Mouse (Mus musculus) left cerebral cortex, adult 11 months (tissue): ENCODE data around the gene Prkrip1.
"Not testable (repeated sequence)": the region's sequence is repeated elsewhere in the genome, so short reads cannot be mapped to it uniquely, and the experiment has no call there.

Experiments used
- DNase-seq: peaks from one replicate; pipeline ENCODE4 v3.0.0; 2022; ENCODE audit warnings: low spot score

Prkrip1 gene

DNA sequence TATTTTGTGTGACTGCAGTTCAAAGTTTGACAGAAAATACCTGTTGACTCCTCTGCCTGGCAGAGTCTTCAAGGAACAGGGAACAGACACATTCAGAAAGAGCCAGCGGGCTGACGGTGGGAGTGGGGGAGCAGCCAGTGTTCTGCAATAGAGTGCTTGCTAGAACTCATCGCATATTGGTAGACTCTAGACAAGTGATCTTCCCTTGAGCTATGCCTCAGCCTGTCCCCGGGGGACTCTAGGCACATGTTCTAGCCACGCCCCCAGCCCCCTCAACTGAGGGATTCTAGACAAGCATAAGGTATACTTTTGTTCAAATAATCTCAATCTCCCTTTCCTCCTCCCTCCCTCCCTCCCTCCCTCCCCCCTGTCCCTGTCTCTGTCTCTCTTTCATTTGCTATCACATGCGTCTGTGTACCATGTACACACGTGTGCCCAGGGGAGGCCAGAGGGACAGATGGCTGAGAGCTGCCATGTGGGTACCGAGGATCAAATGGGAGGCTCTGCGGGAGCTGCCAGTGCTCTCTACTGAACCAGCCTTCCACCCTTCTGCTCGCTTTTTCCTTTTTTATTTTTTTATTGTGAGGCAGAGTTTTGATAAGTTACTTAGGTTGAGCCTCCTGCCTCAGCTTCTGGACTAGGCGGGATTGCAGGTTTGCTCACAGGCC is 34.8 kb downstream of the Prkrip1 start:
- DNase-seq: no peak

DNA sequence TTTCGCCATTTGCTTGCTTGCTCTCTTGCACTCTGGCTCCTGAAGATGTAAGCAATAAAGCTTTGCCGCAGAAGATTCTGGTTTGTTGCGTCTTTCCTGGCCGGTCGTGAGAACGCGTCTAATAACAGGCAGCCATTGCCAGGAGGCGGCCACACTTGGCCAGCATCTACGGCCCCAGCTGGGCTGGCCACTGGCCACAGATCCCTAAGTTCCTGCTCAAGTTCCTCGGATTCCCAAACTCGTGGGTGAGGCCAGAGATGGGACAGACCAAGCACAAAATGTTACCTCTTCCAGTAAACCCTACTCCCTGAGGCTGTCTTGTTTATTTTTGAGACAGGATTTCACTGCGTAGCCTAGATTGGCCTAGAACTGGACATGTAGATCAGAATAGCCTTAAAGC is 38.7 kb downstream of the Prkrip1 start:
- DNase-seq: not testable (repeated sequence)

DNA sequence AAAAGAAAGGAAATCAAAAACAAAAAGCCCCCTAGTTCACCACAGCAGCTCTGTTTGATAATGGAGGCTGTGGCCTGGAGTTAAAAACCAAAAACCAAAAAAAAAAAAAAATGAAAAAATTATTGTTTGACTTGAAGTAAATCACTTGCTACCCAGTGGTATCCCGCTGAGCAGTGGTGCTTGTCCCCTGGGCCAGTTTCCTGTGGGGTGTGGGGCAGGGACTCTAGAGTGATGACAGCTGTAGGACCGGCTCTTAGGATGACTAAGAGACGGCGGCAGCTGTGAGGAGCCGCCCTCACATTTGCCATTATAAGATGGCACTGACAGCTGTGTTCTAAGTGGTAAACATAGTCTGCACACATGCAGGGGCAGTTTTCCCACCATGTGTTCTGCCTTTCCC is 43.4 kb downstream of the Prkrip1 start:
- no peak for DNase-seq

DNA sequence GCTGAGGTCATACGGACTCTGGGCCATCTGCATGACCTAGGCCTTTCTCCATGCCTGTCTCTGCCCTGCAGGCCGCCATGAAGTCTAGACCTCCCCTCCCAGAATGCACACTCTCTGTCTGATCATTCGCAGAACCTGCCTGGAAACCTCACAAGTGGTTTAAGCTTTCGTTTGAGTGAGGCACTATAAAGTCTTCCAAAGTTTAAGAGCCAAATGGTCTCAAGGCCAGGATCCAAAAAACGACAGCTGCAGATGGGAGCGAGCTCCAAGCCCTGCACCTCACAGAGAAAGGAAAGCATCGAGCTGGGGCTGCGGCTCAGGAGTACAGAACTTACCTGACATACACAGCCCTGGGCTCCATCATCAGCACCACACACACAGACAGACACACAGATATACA is 46.4 kb downstream of the Prkrip1 start:
- DNase-seq: no peak

DNA sequence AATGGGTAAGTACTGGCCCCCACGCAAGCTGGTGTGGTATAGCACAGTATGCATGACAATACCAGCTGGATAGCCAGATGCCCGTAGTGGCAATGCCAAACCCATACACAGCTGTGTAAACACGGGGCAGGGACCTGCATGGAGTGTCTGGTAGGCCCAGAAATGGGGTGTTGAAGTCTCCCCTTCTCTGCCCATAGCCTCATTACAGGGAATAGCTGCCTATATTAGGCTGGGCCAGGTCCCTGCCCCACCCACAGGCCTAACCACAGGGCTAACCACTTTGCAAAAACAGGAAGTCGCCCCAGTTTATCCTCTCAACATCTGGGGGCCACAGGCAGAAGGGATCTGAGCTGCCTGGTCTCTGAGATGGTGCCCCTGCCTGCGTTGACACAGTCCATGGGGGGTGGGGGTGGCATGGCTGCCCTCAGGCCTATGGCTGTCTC is 49.6 kb downstream of the Prkrip1 start:
- DNase-seq: not testable (repeated sequence)

DNA sequence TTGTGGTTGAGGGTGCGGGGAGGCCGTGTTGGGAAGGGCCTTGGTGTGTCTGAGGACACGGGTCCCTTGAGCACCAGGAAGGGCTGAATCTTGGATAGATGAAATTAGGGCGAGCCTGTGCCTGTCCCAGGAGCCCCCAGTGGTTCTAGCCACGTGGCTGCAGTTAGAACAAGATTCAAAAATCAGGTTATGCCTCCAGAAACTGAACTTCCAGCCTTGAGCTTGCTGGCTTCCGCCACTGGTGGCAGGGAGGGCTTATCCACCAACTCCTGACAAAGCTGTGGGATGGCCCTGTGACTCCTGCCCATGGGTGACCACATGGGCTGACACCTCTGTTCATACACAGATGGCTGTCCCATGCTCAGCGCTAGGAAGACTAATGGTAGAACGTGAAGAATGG is 51.1 kb downstream of the Prkrip1 start:
- DNase-seq: no peak

DNA sequence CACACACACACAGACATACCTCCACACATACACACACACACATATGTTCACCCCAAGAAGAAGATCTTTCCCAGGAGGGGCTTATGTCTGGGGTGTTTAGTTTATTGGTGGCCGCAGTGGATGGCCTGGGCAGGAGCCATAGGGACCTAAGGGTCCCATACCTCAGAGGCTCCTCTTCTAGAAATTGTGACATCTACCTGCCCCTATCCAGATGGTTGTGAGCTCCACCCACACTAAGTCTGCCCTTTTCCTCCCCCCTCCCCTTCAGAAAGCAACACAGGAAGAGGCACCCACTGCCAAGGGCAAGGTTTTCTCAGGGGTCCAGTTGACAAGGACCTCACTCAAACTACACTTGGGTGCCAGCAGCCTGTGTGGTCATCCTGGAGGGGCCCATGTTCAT is 51.8 kb downstream of the Prkrip1 start:
- DNase-seq: no peak

DNA sequence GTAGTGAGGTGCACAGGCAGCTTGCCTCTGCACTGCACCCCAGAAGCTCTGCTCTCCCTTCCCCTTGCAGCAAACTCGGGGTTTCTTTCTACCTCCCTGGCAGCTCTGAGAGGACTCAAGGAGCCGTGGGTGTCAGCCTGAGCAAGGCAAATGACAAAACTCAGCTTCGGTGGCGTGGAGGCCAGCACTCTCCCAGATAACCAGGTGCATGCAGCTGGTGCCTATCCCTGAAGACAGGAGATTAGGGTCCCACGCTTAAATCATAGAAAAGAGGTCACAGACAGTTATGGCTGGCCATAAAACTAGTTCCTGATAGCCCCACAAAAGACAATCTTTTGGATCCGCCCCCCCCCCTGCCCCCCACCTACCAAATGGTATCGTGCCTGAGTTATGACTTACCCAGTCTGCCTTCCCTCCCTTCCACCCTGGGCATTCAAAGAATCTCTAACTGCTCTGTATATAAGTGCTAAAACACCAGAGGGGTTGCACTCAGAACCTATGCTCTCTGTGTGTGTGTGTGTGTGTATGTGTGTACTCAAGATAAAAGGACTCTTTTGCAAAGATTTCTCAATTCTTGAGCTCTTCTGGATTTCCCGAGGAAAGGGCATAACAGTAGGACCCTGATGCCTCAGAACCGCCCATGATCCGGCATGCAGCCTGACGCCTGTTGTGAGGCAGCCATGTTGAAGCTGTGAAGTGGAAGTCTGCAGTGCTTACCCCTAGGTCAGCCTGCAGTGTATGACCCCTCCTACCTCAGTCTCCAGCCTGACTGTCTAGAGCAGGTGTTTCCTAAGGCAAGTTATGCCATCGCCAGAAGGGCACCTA is 53.9 kb downstream of the Prkrip1 start:
- no peak for DNase-seq

DNA sequence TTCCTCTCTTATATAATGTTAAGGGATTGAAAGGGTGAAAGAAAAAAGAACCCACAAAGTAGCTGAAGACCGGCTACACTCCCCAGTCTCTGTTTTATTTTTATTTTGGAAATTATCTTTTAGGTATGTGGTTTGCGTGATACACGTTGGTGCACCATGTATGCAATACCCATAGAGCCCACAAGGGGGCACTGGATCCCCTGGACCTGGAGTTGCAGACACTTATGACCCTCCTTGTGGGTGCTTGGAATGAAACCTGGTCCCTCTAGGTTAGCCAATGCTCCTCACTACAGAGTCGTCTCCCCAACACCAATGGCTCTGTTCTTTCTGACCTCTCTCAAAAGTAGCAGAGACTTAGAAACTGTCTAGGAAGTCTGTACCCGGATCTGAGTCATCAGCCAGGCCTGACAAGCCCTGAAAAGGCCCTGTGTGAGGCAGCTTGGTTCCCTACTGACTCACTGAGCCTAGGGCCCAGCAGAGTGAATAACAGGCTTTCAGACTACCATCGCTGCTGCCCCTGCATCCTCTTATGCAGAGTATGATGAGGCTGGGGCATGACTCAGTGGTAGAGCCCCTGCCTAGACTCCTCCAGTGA is 55.5 kb downstream of the Prkrip1 start:
- no peak for DNase-seq

DNA sequence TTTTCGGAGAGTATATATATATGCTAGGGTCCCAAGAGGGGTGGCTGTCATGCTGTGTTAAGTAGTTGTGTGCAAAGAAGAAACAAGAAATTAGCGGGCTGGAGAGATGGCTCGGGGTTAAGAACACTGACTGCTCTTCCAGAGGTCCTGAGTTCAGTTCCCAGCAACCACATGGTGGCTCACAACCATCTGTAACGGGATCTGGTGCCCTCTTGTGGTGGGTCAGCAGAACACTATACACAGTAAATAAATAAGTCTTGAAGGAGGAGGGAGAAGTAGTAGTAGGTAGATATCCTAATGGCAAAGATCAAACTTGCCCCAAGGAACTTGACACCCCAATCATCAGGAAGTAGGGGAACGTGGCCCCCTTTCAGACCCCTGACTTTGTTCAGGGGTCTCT is 56.0 kb downstream of the Prkrip1 start:
- no peak for DNase-seq

DNA sequence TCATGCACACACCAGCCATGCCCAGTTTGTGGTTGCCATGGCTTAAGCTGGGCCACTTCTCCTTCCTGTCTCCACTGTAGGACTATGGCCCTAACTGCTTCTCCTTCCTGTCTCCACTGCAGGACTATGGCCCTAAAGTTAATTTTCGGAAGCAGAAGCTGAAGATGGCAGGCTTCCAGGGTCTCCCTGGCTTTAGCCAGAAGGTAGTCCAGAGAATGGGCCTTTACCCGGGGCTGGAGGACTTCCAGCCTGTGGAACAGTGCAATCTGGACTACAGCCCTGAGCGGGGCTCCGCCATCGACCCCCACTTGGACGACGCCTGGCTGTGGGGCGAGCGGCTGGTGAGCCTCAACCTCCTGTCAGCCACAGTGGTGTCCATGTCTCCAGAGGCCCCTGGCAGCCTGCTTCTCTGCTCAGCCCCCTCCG is 58.7 kb downstream of the Prkrip1 start:
- DNase-seq: no peak

DNA sequence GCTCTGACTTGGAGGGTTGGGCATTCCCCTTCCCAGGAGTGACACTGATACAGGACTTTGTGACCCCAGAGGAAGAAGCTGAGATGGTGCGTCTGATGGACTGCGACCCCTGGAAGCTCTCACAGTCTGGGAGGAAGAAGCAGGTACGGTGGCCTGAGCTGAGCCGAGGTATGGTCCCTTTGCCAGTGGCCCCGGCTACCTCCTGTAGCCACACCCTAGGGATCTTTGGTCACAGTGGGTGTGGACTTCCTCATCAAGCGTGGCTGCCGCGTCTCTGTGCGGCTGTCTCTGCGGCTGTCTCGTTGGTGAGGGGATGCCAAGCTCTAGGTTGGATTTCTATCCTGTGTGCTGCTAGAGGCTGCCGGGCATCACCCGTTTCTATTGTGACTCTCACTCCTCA is 59.4 kb downstream of the Prkrip1 start:
- no peak for DNase-seq

DNA sequence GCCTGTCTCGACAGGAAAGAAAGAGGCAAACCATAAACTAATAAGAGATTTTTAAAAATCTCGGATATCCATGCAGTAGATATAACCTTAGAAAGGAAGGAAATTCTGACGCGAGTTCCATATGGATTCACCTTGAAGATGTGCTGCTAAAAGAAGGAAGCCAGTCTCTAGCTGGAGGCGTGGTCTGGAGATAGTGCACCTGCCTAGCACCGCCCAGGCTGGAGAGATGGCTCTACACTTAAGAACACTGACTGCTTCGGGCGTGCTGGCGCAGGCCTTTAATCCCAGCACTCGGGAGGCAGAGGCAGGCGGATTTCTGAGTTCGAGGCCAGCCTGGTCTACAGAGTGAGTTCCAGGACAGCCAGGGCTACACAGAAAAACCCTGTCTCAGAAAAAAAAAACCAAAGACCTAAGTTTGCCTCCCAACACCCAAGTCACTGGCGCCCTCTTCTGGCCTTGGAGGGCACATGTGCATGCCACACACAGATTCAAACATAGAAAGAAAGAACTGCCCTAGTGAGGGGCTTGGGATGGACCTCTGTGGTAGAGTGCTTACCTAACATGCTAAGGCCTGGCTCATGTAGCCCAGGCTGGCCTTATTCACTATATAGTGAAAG is 61.0 kb downstream of the Prkrip1 start:
- no peak for DNase-seq

DNA sequence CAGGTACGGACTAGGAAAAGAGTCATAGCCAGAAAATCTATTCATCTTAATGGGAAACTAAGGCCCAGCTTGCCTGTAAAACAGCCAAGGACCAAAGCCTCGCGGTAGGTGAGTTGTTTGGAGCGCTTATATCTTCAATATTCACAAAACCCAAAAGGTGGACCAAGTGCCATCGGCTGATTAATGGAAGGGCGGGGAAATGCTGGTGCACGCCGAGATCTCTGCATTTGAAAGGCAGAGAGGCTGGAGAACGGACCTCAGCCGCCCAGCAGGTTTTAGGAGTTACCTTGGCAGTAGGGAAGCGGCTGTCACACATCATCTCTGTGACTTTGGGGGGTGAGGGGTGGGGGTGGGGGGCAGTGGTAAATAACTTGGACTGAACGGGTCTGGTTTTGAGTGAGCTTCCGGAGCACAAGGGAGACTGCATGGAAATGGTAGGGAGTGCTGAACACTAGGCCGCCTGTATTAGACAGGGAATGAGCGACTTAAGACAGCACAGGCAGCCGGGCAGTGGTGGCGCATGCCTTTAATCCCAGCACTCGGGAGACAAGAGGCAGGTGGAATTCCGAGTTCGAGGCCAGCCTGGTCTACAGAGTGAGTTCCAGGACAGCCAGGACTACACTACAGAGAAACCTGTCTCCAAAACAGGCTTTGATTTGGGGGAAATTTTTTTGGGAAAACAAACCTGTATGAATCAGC is 62.3 kb downstream of the Prkrip1 start:
- DNase-seq: no peak

DNA sequence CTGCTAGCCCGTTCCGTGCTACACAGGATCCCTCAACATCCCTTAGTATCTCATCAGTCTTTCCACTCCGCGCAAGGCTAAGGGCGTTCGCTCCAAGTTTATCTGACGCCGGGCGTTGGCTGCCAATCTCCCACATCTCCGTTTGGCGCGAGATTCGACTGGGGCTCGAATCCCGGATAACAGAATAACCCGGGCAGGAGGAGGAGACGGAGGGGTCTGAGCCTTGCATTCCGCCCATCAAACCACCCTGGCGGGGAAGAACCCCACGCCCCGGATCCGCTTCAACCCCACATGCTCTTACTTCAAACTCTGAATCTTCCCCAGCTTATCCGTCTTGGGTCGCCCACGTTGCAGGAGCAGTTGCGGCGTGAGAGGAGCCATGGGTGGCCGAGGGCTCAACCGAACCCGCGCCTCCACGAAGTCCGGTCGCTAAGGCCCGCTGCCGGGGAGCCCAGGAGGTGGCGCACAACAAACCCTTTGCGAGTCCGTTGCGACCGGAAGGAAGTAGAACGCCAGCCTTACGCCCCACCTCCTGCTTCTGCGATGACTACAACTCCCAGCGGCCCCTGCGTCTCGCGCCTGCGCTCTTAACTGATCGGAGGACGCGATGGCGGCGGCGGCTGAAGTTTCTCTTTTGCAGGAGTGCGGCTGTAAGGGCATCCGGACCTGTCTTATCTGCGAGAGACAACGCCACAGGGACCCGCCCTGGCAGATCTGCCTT is 63.0 kb downstream of the Prkrip1 start, which contains the start of the genes Lrwd1 and Alkbh4:
Gene Lrwd1, minus strand, starts transcription at position 504 of the 721 bp plus-strand sequence.
Gene Alkbh4, plus strand, starts transcription at position 576 of the 721 bp plus-strand sequence.
- peak; percentile 92 for DNase-seq
